8 mouse cellular contexts compared by ENCODE assay signal in genomic region chr10:19691771-19692170, GRCm38 (mm10). TPM values are rescaled to one million over a fixed set of nuclear protein-coding genes. Genes with fewer than 3 reads are reported as not detected.
DNase-seq lines count a peak whose midpoint lies in the region; ATAC-seq and TF ChIP-seq lines count a peak whose summit lies in the region.

No protein-coding gene starts in this region.

- peaks cover 13% of the 10 kb centered on the region for H3K4me1 ChIP-seq in heart, embryonic 13.5 days
- peaks cover 7% of the 10 kb centered on the region; the same call in 1 of the 2 replicates for H3K4me1 ChIP-seq in lung, embryonic 14.5 days (ENCODE audit: insufficient read depth)

- 0 out of 2 replicates have a peak overlapping the region, but pooled peaks have one; percentile 15 for H3K9ac ChIP-seq in heart, embryonic 13.5 days
- H3K9ac ChIP-seq in lung, embryonic 14.5 days: no peak overlapping the region

- H3K27me3 ChIP-seq in heart, embryonic 13.5 days (replicated peaks): no peaks in the 10 kb centered on the region
- no peaks in the 10 kb centered on the region for H3K27me3 ChIP-seq in lung, embryonic 14.5 days (ENCODE audit: insufficient read depth, low read length)

- ATAC-seq in heart, embryonic 13.5 days (ENCODE audit: extremely low read depth, insufficient number of reproducible peaks, low FRiP score, low TSS enrichment): no peak
- ATAC-seq in lung, embryonic 14.5 days (ENCODE audit: insufficient read depth): peak; percentile 56; the same call in 1 of the 2 replicates
- no peak for ATAC-seq in erythroid progenitor cell, adult 5-6 weeks (replicated peaks; ENCODE audit: low FRiP score, poor library complexity, severe bottlenecking)

- DNase-seq in layer of hippocampus, adult 11-12 months (ENCODE audit: low spot score): peak; percentile 41
- DNase-seq in layer of hippocampus, postnatal 36 days: no peak
- DNase-seq in lung, embryonic 14.5 days: peak; percentile 70
- DNase-seq in spleen, postnatal 4 days (ENCODE audit: low spot score in 2 of 2): peak; percentile 65 to 76
- DNase-seq in retina, embryonic 14.5 days (ENCODE audit: low spot score): no peak
- no peak for DNase-seq in frontal cortex, postnatal 36 days (ENCODE audit: low spot score in 2 of 2)

- H3K4me3 ChIP-seq in heart, embryonic 13.5 days: no peak overlapping the region
- no peak overlapping the region for H3K4me3 ChIP-seq in lung, embryonic 14.5 days (ENCODE audit: low read depth, low read length)

- 41% methylated on average over 13 of the region's 13 CpGs for WGBS in heart, embryonic 13.5 days
- WGBS in lung, embryonic 14.5 days: 28% methylated on average over 13 of the region's 13 CpGs

- no peak overlapping the region for H3K27ac ChIP-seq in heart, embryonic 13.5 days (replicated peaks)
- no peak overlapping the region for H3K27ac ChIP-seq in lung, embryonic 14.5 days (ENCODE audit: low read depth)

- no peaks in the 10 kb centered on the region for H3K36me3 ChIP-seq in heart, embryonic 13.5 days
- H3K36me3 ChIP-seq in lung, embryonic 14.5 days (ENCODE audit: insufficient read depth): no peaks in the 10 kb centered on the region

- no peak for TF ChIP-seq CTCF in lung, embryonic 14.5 days (IDR thresholded peaks at IDR 0.05; ENCODE audit: low read depth)

- H3K9me3 ChIP-seq in heart, embryonic 13.5 days: no peaks in the 10 kb centered on the region
- no peaks in the 10 kb centered on the region for H3K9me3 ChIP-seq in lung, embryonic 14.5 days (ENCODE audit: low read depth, low read length)

- peak overlapping the region; percentile 36 for H3K4me2 ChIP-seq in heart, embryonic 13.5 days
- H3K4me2 ChIP-seq in lung, embryonic 14.5 days: peak overlapping the region; percentile 31; the same call in 1 of the 2 replicates

RNA-seq across cellular contexts. Expression of gene Il20ra, which starts 20.6 kb away (rescaled TPM):
- total RNA-seq in layer of hippocampus, postnatal 36 days (2021): not detected
- polyA plus RNA-seq in heart, embryonic 13.5 days (2015; fragmentation: Nextera tagmentation; extraction: Ambion mirVana): 0.06 TPM in 1 of 2 replicates, not detected in the other
- 0.20 TPM in 1 of 2 replicates, not detected in the other for polyA plus RNA-seq in lung, embryonic 14.5 days (2014; fragmentation: Nextera tagmentation; extraction: Ambion mirVana)
- total RNA-seq in erythroid progenitor cell, adult 5-6 weeks (2015; ENCODE audit: low replicate concordance): not detected in 2 replicates
- total RNA-seq in erythroid progenitor cell, adult 5-6 weeks (2017; ENCODE audit: low replicate concordance): not detected in 2 replicates

Comparison
In these comparisons a context has a peak if more than half of its experiments do, and no peak if none do; other contexts are left out.
1. DNase-seq: peak in layer of hippocampus, adult 11-12 months (single experiment), lung, embryonic 14.5 days (single experiment) and spleen, postnatal 4 days (2 of 2); none in layer of hippocampus, postnatal 36 days (0 of 2), retina, embryonic 14.5 days (single experiment) and frontal cortex, postnatal 36 days (0 of 2).